Mouse (Mus musculus): ENCODE measurements around the gene Mis18a.

Mis18a gene

GRCm38 (mm10) chr16:90727233-90728115, at the start of gene Mis18a:
Mis18a (minus strand) TSS chr16:90727404.
- DNase-seq (ENCODE audit: low spot score): peak; percentile 96

GRCm38 (mm10) chr16:90775946-90776520, 48.8 kb upstream of the Mis18a start:
- DNase-seq (ENCODE audit: low spot score): no peak

GRCm38 (mm10) chr16:90774646-90775045, 47.4 kb upstream of the Mis18a start:
- no peak for DNase-seq (ENCODE audit: low spot score)

GRCm38 (mm10) chr16:90774216-90774615, 47.0 kb upstream of the Mis18a start:
- DNase-seq (ENCODE audit: low spot score): no peak

- no peak for DNase-seq (ENCODE audit: low spot score)
Measured at GRCm38 (mm10) chr16:90766919-90767454, 39.8 kb upstream of the Mis18a start.

GRCm38 (mm10) chr16:90765195-90765877, 38.1 kb upstream of the Mis18a start:
- DNase-seq (ENCODE audit: low spot score): no peak

- peak; percentile 42 for DNase-seq (ENCODE audit: low spot score)
Measured at GRCm38 (mm10) chr16:90760515-90760914, 33.3 kb upstream of the Mis18a start.

GRCm38 (mm10) chr16:90759335-90759734, 32.1 kb upstream of the Mis18a start:
- DNase-seq (ENCODE audit: low spot score): no peak

GRCm38 (mm10) chr16:90753386-90753941, 26.3 kb upstream of the Mis18a start:
- DNase-seq (ENCODE audit: low spot score): no peak

GRCm38 (mm10) chr16:90748169-90748568, 21.0 kb upstream of the Mis18a start:
- DNase-seq (ENCODE audit: low spot score): no peak

- DNase-seq (ENCODE audit: low spot score): no peak
Measured at GRCm38 (mm10) chr16:90747143-90747542, 19.9 kb upstream of the Mis18a start.

- peak; percentile 36 for DNase-seq (ENCODE audit: low spot score)
Measured at GRCm38 (mm10) chr16:90738092-90738956, 11.1 kb upstream of the Mis18a start, which contains the start of gene Mrap. Mrap (plus strand) TSS chr16:90738207.

- no peak for DNase-seq (ENCODE audit: low spot score)
Measured at GRCm38 (mm10) chr16:90736672-90737270, 9.6 kb upstream of the Mis18a start.

GRCm38 (mm10) chr16:90735611-90736010, 8.4 kb upstream of the Mis18a start:
- no peak for DNase-seq (ENCODE audit: low spot score)

- no peak for DNase-seq (ENCODE audit: low spot score)
Measured at GRCm38 (mm10) chr16:90726600-90727227, 490 bp downstream of the Mis18a start.

GRCm38 (mm10) chr16:90724051-90724450, 3.2 kb downstream of the Mis18a start:
- no peak for DNase-seq (ENCODE audit: low spot score)

- DNase-seq (ENCODE audit: low spot score): no peak
Measured at GRCm38 (mm10) chr16:90710313-90710712, 16.9 kb downstream of the Mis18a start.

- no peak for DNase-seq (ENCODE audit: low spot score)
Measured at GRCm38 (mm10) chr16:90709711-90710289, 17.4 kb downstream of the Mis18a start.

GRCm38 (mm10) chr16:90706279-90706678, 20.9 kb downstream of the Mis18a start:
- DNase-seq (ENCODE audit: low spot score): peak; percentile 47

Data from yolk sac, embryonic 10.5 days (tissue).